Mouse (Mus musculus): Measurements from ENCODE around the gene Gpatch8. TPM values are rescaled to one million over a fixed set of nuclear protein-coding genes. Genes with fewer than 3 reads are reported as not detected.

Gpatch8 gene
- polyA plus RNA-seq, 1 experiment = 9.0 TPM

DNA sequence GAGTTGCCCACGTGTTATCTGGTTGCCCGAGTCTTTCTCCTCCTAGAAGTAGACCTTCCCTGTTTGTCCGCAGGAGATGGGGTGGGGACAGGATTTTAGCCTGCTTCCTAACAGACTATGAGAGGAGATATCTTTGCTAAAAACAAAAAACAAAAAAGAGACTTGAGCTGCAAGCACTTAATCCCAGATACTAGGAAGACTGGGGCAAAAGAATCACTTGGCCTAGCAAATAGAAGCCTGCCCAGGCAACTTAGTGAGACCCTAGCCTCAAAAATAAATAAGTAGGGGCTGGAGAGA, 23.8 kb upstream of the Gpatch8 start:
- Histone ChIP-seq H3K36me3 (ENCODE audit: control insufficient read depth, insufficient read depth) (no peaks in the 10 kb centered on the region), H3K4me2 (ENCODE audit: low read depth) (no peak overlapping the region), H3ac (ENCODE audit: control insufficient read depth, insufficient read length) (no peak overlapping the region), H3K4me3 (no peak overlapping the region), H3K79me2 (ENCODE audit: control insufficient read depth, insufficient read depth) (no peaks in the 10 kb centered on the region), H3K27me3 (ENCODE audit: control insufficient read depth, insufficient read depth, insufficient read length) (no peaks in the 10 kb centered on the region)
- TF ChIP-seq MAX (IDR thresholded peaks at IDR 0.05; ENCODE audit: low read depth) (no peak), SRF (IDR thresholded peaks at IDR 0.05; ENCODE audit: control insufficient read depth, insufficient read length, low read depth) (no peak), REST (IDR thresholded peaks at IDR 0.05; ENCODE audit: insufficient read depth, insufficient read length) (no peak), MYOD1 (IDR thresholded peaks at IDR 0.05; ENCODE audit: control insufficient read depth in 1 of 3, insufficient read length in 2 of 3, low read depth in 2 of 3) (no peak), POLR2AphosphoS2 (IDR thresholded peaks at IDR 0.05; ENCODE audit: insufficient read length, low read depth) (no peak), TCF3 (IDR thresholded peaks at IDR 0.05; ENCODE audit: insufficient read length, low read depth) (no peak), E2F4 (IDR thresholded peaks at IDR 0.05; ENCODE audit: insufficient read depth) (no peak), POLR2A (IDR thresholded peaks at IDR 0.05; ENCODE audit: insufficient read length, low read depth) (no peak), USF1 (IDR thresholded peaks at IDR 0.05; ENCODE audit: low read depth) (no peak), TCF12 (IDR thresholded peaks at IDR 0.05; ENCODE audit: insufficient read depth, poor library complexity, severe bottlenecking) (no peak)

GRCm38 (mm10) chr11:102579165-102580033, 23.2 kb upstream of the Gpatch8 start, which contains the start of gene Gm11627:
Gene Gm11627, minus strand, starts transcription at chr11:102579461.
- no peak for TF ChIP-seq REST (IDR thresholded peaks at IDR 0.05; ENCODE audit: insufficient read depth, insufficient read length)
- peak within 1 kb of the TSS; percentile 65 for H3K4me2 ChIP-seq (ENCODE audit: low read depth)
- H3K4me3 ChIP-seq = peak within 1 kb of the TSS; percentile 11

GRCm38 (mm10) chr11:102578341-102579118, 22.3 kb upstream of the Gpatch8 start:
- Histone ChIP-seq H3K36me3 (ENCODE audit: control insufficient read depth, insufficient read depth) (no peaks in the 10 kb centered on the region), H3K4me3 (peak overlapping the region; percentile 11), H3K79me2 (ENCODE audit: control insufficient read depth, insufficient read depth) (no peaks in the 10 kb centered on the region), H3ac (ENCODE audit: control insufficient read depth, insufficient read length) (no peak overlapping the region), H3K4me2 (ENCODE audit: low read depth) (peak overlapping the region; percentile 65), H3K27me3 (ENCODE audit: control insufficient read depth, insufficient read depth, insufficient read length) (no peaks in the 10 kb centered on the region)
- TF ChIP-seq REST (IDR thresholded peaks at IDR 0.05; ENCODE audit: insufficient read depth, insufficient read length) (no peak), TCF3 (IDR thresholded peaks at IDR 0.05; ENCODE audit: insufficient read length, low read depth) (no peak), MYOD1 (IDR thresholded peaks at IDR 0.05; ENCODE audit: control insufficient read depth in 1 of 3, insufficient read length in 2 of 3, low read depth in 2 of 3) (no peak), E2F4 (IDR thresholded peaks at IDR 0.05; ENCODE audit: insufficient read depth) (no peak), POLR2AphosphoS2 (IDR thresholded peaks at IDR 0.05; ENCODE audit: insufficient read length, low read depth) (no peak), USF1 (IDR thresholded peaks at IDR 0.05; ENCODE audit: low read depth) (no peak), CEBPB (IDR thresholded peaks at IDR 0.05; ENCODE audit: insufficient read depth, poor library complexity, severe bottlenecking) (no peak)

More at GRCm38 (mm10) chr11:102579165-102580033, 23.2 kb upstream of the Gpatch8 start, which contains the start of gene Gm11627:
- Histone ChIP-seq H3K36me3 (ENCODE audit: control insufficient read depth, insufficient read depth) (no peaks in the 10 kb centered on the region), H3K27me3 (ENCODE audit: control insufficient read depth, insufficient read depth, insufficient read length) (no peaks in the 10 kb centered on the region), H3ac (ENCODE audit: control insufficient read depth, insufficient read length) (no peak within 1 kb of the TSS), H3K79me2 (ENCODE audit: control insufficient read depth, insufficient read depth) (no peaks in the 10 kb centered on the region)

DNA sequence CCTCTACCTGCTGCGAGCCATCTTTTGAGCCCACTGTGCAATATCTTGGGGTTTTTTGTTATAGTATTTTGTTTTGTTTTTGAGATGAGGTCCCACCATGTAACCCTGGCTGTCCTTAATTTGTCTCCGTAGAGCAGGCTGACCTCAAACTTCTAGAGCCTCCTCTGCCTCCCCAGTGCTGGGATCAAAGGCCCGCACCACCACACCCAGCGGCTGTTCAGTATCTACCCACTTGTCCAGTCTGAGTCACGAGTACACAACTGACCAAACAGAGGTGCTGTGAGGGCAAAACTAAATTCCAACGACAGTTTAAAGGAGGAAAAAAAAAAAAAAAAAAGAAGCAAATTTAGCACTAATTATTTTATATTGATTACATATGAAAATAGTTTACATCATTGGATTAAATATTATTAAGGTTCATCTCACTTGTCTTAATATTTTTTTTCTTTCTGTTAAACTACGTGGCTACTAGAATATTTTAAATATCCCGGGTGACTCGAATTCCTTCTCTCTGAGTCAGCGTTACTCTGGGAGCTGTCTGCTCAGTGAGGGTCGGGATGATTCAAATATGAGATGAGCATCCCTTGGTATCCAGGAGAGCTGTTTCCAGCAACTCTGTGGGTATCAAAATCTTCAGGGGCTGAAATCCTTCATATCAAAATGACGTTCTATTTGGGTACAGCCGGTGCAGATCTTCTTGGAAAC, 20.0 kb upstream of the Gpatch8 start:
- no peaks in the 10 kb centered on the region for H3K36me3 ChIP-seq (ENCODE audit: control insufficient read depth, insufficient read depth)
- no peaks in the 10 kb centered on the region for H3K79me2 ChIP-seq (ENCODE audit: control insufficient read depth, insufficient read depth)
- H3K4me3 ChIP-seq = no peak overlapping the region
- no peaks in the 10 kb centered on the region for H3K27me3 ChIP-seq (ENCODE audit: control insufficient read depth, insufficient read depth, insufficient read length)
- peak in 2 of 3 experiments; percentile 29 to 77 for TF ChIP-seq MYOD1 (IDR thresholded peaks at IDR 0.05; ENCODE audit: control insufficient read depth in 1 of 3, insufficient read length in 2 of 3, low read depth in 2 of 3)
- no peak for TF ChIP-seq CEBPB (IDR thresholded peaks at IDR 0.05; ENCODE audit: insufficient read depth, poor library complexity, severe bottlenecking)
- TF ChIP-seq POLR2AphosphoS2 (IDR thresholded peaks at IDR 0.05; ENCODE audit: insufficient read length, low read depth) = no peak
- TF ChIP-seq MYOG (IDR thresholded peaks at IDR 0.05; ENCODE audit: control insufficient read depth in 1 of 3, insufficient read depth in 1 of 3, insufficient read length in 2 of 3, low read depth in 2 of 3) = peak; percentile 12 to 81 (median 25)
- TF ChIP-seq TCF12 (IDR thresholded peaks at IDR 0.05; ENCODE audit: insufficient read depth, poor library complexity, severe bottlenecking) = no peak
- TF ChIP-seq POLR2A (IDR thresholded peaks at IDR 0.05; ENCODE audit: insufficient read length, low read depth) = no peak
- TF ChIP-seq USF1 (IDR thresholded peaks at IDR 0.05; ENCODE audit: low read depth) = peak; percentile 40
- H3K4me2 ChIP-seq (ENCODE audit: low read depth) = peak overlapping the region; percentile 40
- H3ac ChIP-seq (ENCODE audit: control insufficient read depth, insufficient read length) = no peak overlapping the region

DNA sequence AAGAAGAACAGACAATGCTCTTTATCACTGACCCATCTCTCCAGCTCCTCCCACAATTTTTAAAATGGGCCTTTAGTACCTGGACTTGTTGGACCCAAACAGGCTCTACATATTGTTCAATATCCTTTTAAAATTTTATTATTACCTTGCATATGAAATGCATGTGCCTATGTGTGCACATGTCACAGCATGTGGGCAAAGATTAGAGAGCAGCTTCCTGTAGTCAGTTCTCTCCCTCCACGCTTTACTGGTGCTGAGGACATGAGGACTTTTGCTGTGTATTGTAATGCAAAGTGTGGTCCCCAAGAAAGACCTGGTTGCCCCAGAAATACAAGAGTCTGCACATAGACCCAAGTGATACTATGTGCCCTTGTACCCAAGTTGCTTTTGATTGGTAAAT, 18.8 kb upstream of the Gpatch8 start:
- no peaks in the 10 kb centered on the region for H3K36me3 ChIP-seq (ENCODE audit: control insufficient read depth, insufficient read depth)
- H3K4me3 ChIP-seq = no peak overlapping the region
- no peak overlapping the region for H3K4me2 ChIP-seq (ENCODE audit: low read depth)
- TF ChIP-seq MAX (IDR thresholded peaks at IDR 0.05; ENCODE audit: low read depth) (no peak), POLR2A (IDR thresholded peaks at IDR 0.05; ENCODE audit: insufficient read length, low read depth) (no peak), POLR2AphosphoS2 (IDR thresholded peaks at IDR 0.05; ENCODE audit: insufficient read length, low read depth) (no peak), SRF (IDR thresholded peaks at IDR 0.05; ENCODE audit: control insufficient read depth, insufficient read length, low read depth) (no peak), USF1 (IDR thresholded peaks at IDR 0.05; ENCODE audit: low read depth) (no peak), MYOD1 (IDR thresholded peaks at IDR 0.05; ENCODE audit: control insufficient read depth in 1 of 3, insufficient read length in 2 of 3, low read depth in 2 of 3) (no peak), TCF3 (IDR thresholded peaks at IDR 0.05; ENCODE audit: insufficient read length, low read depth) (no peak), MYOG (IDR thresholded peaks at IDR 0.05; ENCODE audit: control insufficient read depth in 1 of 3, insufficient read depth in 1 of 3, insufficient read length in 2 of 3, low read depth in 2 of 3) (no peak), CEBPB (IDR thresholded peaks at IDR 0.05; ENCODE audit: insufficient read depth, poor library complexity, severe bottlenecking) (no peak), REST (IDR thresholded peaks at IDR 0.05; ENCODE audit: insufficient read depth, insufficient read length) (no peak), E2F4 (IDR thresholded peaks at IDR 0.05; ENCODE audit: insufficient read depth) (no peak), TCF12 (IDR thresholded peaks at IDR 0.05; ENCODE audit: insufficient read depth, poor library complexity, severe bottlenecking) (no peak)
- H3ac ChIP-seq (ENCODE audit: control insufficient read depth, insufficient read length) = no peak overlapping the region
- no peaks in the 10 kb centered on the region for H3K27me3 ChIP-seq (ENCODE audit: control insufficient read depth, insufficient read depth, insufficient read length)
- no peaks in the 10 kb centered on the region for H3K79me2 ChIP-seq (ENCODE audit: control insufficient read depth, insufficient read depth)

Data from myocyte (in vitro differentiated cells).